Mouse (Mus musculus) spleen, adult 2 months (tissue): ENCODE results near the gene Fras1.

Source experiments
- CTCF ChIP-seq: fragments of 200-500 bp; IDR thresholded peaks from 2 replicates; pipeline ENCODE4 v1.5.1; 2011; ENCODE audit warnings: mild to moderate bottlenecking, inconsistent platforms; ENCODE audit not compliant: insufficient read depth, insufficient read length, insufficient replicate concordance; ENCODE audit errors: extremely low read depth
- POLR2A ChIP-seq: fragments of 200-500 bp; IDR thresholded peaks from 2 replicates; pipeline ENCODE4 v1.6.1; 2011; ENCODE audit warnings: low read depth, low read length, inconsistent platforms

- TF ChIP-seq POLR2A, result no peak
- TF ChIP-seq CTCF, result no peak
Measured at GRCm38 (mm10) chr5:96629851-96630250, 256.1 kb downstream of the Fras1 start.
